Mouse (Mus musculus) liver, adult 2 months (tissue): Measurements from ENCODE around the gene Paxip1. TPM values are rescaled to one million over a fixed set of nuclear protein-coding genes. Genes with fewer than 3 reads are reported as not detected.

Experiments
- DNase-seq: peaks from one replicate; pipeline ENCODE4 v3.0.0-alpha.2; 2011; ENCODE audit warnings: low read depth, low spot score; ENCODE audit errors: extremely low read depth
- H3K27ac ChIP-seq: fragments of 200-500 bp; replicated peaks from 2 replicates; pipeline ENCODE4 v1.5.1; 2012; ENCODE audit warnings: low read depth, mild to moderate bottlenecking, control low read depth, inconsistent platforms, low read length; ENCODE audit not compliant: insufficient read depth
- H3K27me3 ChIP-seq: fragments of 200-500 bp; 2 replicates; pipeline ENCODE4 v1.6.1; 2012; ENCODE audit warnings: mild to moderate bottlenecking, moderate library complexity, low read length, inconsistent platforms; ENCODE audit not compliant: control insufficient read depth, insufficient read depth
- H3K36me3 ChIP-seq: fragments of 200-500 bp; 2 replicates; pipeline ENCODE4 v1.6.1; 2012; ENCODE audit warnings: low read length, inconsistent platforms; ENCODE audit not compliant: control insufficient read depth, insufficient read depth
- H3K4me1 ChIP-seq: fragments of 200-500 bp; 2 replicates; pipeline ENCODE4 v1.6.1; 2011; ENCODE audit warnings: low read length; ENCODE audit not compliant: control insufficient read depth, insufficient read depth
- H3K4me3 ChIP-seq: fragments of 200-500 bp; 2 replicates; pipeline ENCODE4 v1.5.1; 2011; ENCODE audit warnings: low read depth, mild to moderate bottlenecking, control low read depth, low read length, moderate library complexity; ENCODE audit not compliant: insufficient read depth
- H3K79me2 ChIP-seq: fragments of 200-500 bp; 2 replicates; pipeline ENCODE4 v1.6.1; 2012; ENCODE audit warnings: inconsistent platforms, mild to moderate bottlenecking, low read length, moderate library complexity; ENCODE audit not compliant: control insufficient read depth, insufficient read depth
- H3K9ac ChIP-seq: fragments of 200-500 bp; 2 replicates; pipeline ENCODE4 v1.6.1; 2012; ENCODE audit warnings: low read depth, mild to moderate bottlenecking, control low read depth, inconsistent platforms, low read length
- CTCF ChIP-seq: fragments of 200-500 bp; IDR thresholded peaks from 2 replicates; pipeline ENCODE4 v1.5.1; 2011; ENCODE audit warnings: low read depth, low read length, control low read depth
- POLR2A ChIP-seq: fragments of 200-500 bp; IDR thresholded peaks from 2 replicates; pipeline ENCODE4 v1.6.1; 2011; ENCODE audit warnings: low read length, control low read depth; ENCODE audit not compliant: insufficient read depth; ENCODE audit errors: extremely low read depth
- WGBS: fragments of 180-500 bp; shearing (Covaris S2); methylation state at CpG from one replicate; pipeline ENCODE4 v1.1.7; 2018; 5-methylcytosine and 5-hydroxymethylcytosine counted together
- polyA plus RNA-seq: library from polyadenylated mRNA; depleted of rRNA; stranded (reverse); fragments of >200 nt; gene quantifications from 2 replicates; pipeline ENCODE4 v1.2.3, GENCODE M21; 2012; rRNA removed
- total RNA-seq: library from RNA; depleted of rRNA; stranded (reverse); fragments of >200 nt; gene quantifications from 2 replicates; pipeline ENCODE4 v1.2.3, GENCODE M21; 2014; rRNA removed

The Paxip1 gene
- total RNA-seq, result 8.0 and 8.8 TPM in 2 replicates
- polyA plus RNA-seq, result 10.6 and 12.4 TPM in 2 replicates

GRCm38 (mm10) chr5:27791303-27792172 is at the start of gene Paxip1:
TSS of gene Paxip1 (minus strand) at chr5:27791691.
- WGBS, result 1% methylated on average over 73 of the region's 73 CpGs
- Histone ChIP-seq H3K79me2 (peaks cover 2% of the 10 kb centered on the region; the same call in 1 of the 2 replicates), H3K27ac (peak within 1 kb of the TSS; percentile 94), H3K9ac (peak within 1 kb of the TSS; percentile 91), H3K36me3 (peaks cover 6% of the 10 kb centered on the region; the same call in 1 of the 2 replicates), H3K4me1 (peaks cover 7% of the 10 kb centered on the region), H3K4me3 (peak within 1 kb of the TSS; percentile 80), H3K27me3 (no peaks in the 10 kb centered on the region)
- peak; percentile 98 for TF ChIP-seq POLR2A
- TF ChIP-seq CTCF, result no peak
- DNase-seq, result peak; percentile 84

- Histone ChIP-seq H3K36me3 (no peaks in the 10 kb centered on the region), H3K4me3 (no peak overlapping the region), H3K27me3 (peaks cover 7% of the 10 kb centered on the region; the same call in 1 of the 2 replicates), H3K4me1 (no peaks in the 10 kb centered on the region), H3K27ac (no peak overlapping the region), H3K79me2 (no peaks in the 10 kb centered on the region), H3K9ac (no peak overlapping the region)
- TF ChIP-seq POLR2A (no peak), CTCF (no peak)
- WGBS, result 39% methylated on average over 4 of the region's 4 CpGs
- DNase-seq, result no peak
Observed at GRCm38 (mm10) chr5:27838061-27838460, 46.6 kb upstream of the Paxip1 start.

- peak; percentile 25 for DNase-seq
- no peak overlapping the region for H3K27ac ChIP-seq
- H3K9ac ChIP-seq, result no peak overlapping the region
- no peaks in the 10 kb centered on the region; the same call in 1 of the 2 replicates for H3K27me3 ChIP-seq
- no peak overlapping the region for H3K4me3 ChIP-seq
- TF ChIP-seq POLR2A (no peak), CTCF (no peak)
- H3K79me2 ChIP-seq, result no peaks in the 10 kb centered on the region
- H3K4me1 ChIP-seq, result no peaks in the 10 kb centered on the region
- no peaks in the 10 kb centered on the region for H3K36me3 ChIP-seq
- 61% methylated on average over 2 of the region's 2 CpGs for WGBS
Observed at GRCm38 (mm10) chr5:27835096-27835495, 43.6 kb upstream of the Paxip1 start.

GRCm38 (mm10) chr5:27827971-27828370 is 36.5 kb upstream of the Paxip1 start:
- H3K79me2 ChIP-seq, result no peaks in the 10 kb centered on the region
- 72% methylated on average over 7 of the region's 7 CpGs for WGBS
- H3K36me3 ChIP-seq, result no peaks in the 10 kb centered on the region
- no peaks in the 10 kb centered on the region; the same call in 1 of the 2 replicates for H3K27me3 ChIP-seq
- no peak for DNase-seq
- no peak overlapping the region for H3K4me3 ChIP-seq
- H3K4me1 ChIP-seq, result no peaks in the 10 kb centered on the region
- TF ChIP-seq CTCF, result no peak
- TF ChIP-seq POLR2A, result no peak
- no peak overlapping the region for H3K9ac ChIP-seq
- no peak overlapping the region for H3K27ac ChIP-seq

GRCm38 (mm10) chr5:27821161-27821560 is 29.7 kb upstream of the Paxip1 start:
- no peaks in the 10 kb centered on the region for H3K4me1 ChIP-seq
- 79% methylated on average over 6 of the region's 6 CpGs for WGBS
- TF ChIP-seq CTCF (no peak), POLR2A (no peak)
- DNase-seq, result no peak
- no peak overlapping the region for H3K9ac ChIP-seq
- H3K79me2 ChIP-seq, result no peaks in the 10 kb centered on the region
- H3K27me3 ChIP-seq, result no peaks in the 10 kb centered on the region
- no peaks in the 10 kb centered on the region for H3K36me3 ChIP-seq
- no peak overlapping the region for H3K27ac ChIP-seq
- no peak overlapping the region for H3K4me3 ChIP-seq
